Mouse (Mus musculus): ENCODE measurements at regions not wholly inside any gene's neighbourhood (a gene's known extent, or its start where the extent isn't known, plus 50 kb on each side); places are given as distances from the start of the nearest gene placed in this dataset.

- H3K9ac ChIP-seq = no peak overlapping the region
- H3K27me3 ChIP-seq (ENCODE audit: insufficient read depth, low read length) = no peaks in the 10 kb centered on the region
- H3K4me2 ChIP-seq = no peak overlapping the region
- ATAC-seq (ENCODE audit: insufficient read depth) = no peak
- H3K27ac ChIP-seq (ENCODE audit: low read depth) = no peak overlapping the region
- no peak for TF ChIP-seq CTCF (IDR thresholded peaks at IDR 0.05; ENCODE audit: low read depth)
- H3K4me1 ChIP-seq (ENCODE audit: insufficient read depth) = no peaks in the 10 kb centered on the region
- DNase-seq = no peak
- no peaks in the 10 kb centered on the region for H3K36me3 ChIP-seq (ENCODE audit: insufficient read depth)
- no peaks in the 10 kb centered on the region for H3K9me3 ChIP-seq (ENCODE audit: low read depth, low read length)
- no peak overlapping the region for H3K4me3 ChIP-seq (ENCODE audit: low read depth, low read length)
Measured at GRCm38 (mm10) chr5:54741440-54741839, 743.1 kb downstream of the Stim2 start.

GRCm38 (mm10) chr5:54746973-54747372, 748.7 kb downstream of the Stim2 start:
- Histone ChIP-seq H3K4me1 (ENCODE audit: insufficient read depth) (no peaks in the 10 kb centered on the region), H3K27ac (ENCODE audit: low read depth) (no peak overlapping the region), H3K4me2 (no peak overlapping the region), H3K4me3 (ENCODE audit: low read depth, low read length) (no peak overlapping the region), H3K9me3 (ENCODE audit: low read depth, low read length) (no peaks in the 10 kb centered on the region), H3K36me3 (ENCODE audit: insufficient read depth) (no peaks in the 10 kb centered on the region), H3K9ac (no peak overlapping the region), H3K27me3 (ENCODE audit: insufficient read depth, low read length) (no peaks in the 10 kb centered on the region)
- no peak for ATAC-seq (ENCODE audit: insufficient read depth)
- no peak for DNase-seq
- no peak for TF ChIP-seq CTCF (IDR thresholded peaks at IDR 0.05; ENCODE audit: low read depth)
- 57% methylated on average over 2 of the region's 2 CpGs for WGBS

- no peak for TF ChIP-seq CTCF (IDR thresholded peaks at IDR 0.05; ENCODE audit: low read depth)
- DNase-seq (no peak), ATAC-seq (ENCODE audit: insufficient read depth) (no peak)
- Histone ChIP-seq H3K27me3 (ENCODE audit: insufficient read depth, low read length) (no peaks in the 10 kb centered on the region), H3K4me2 (no peak overlapping the region), H3K36me3 (ENCODE audit: insufficient read depth) (no peaks in the 10 kb centered on the region), H3K4me1 (ENCODE audit: insufficient read depth) (no peaks in the 10 kb centered on the region), H3K4me3 (ENCODE audit: low read depth, low read length) (no peak overlapping the region), H3K27ac (ENCODE audit: low read depth) (no peak overlapping the region), H3K9me3 (ENCODE audit: low read depth, low read length) (no peaks in the 10 kb centered on the region), H3K9ac (no peak overlapping the region)
- WGBS = 60% methylated on average over 1 of the region's 1 CpGs
Measured at GRCm38 (mm10) chr5:54753372-54753771, 755.1 kb downstream of the Stim2 start.

- 73% methylated on average over 3 of the region's 3 CpGs for WGBS
- Histone ChIP-seq H3K27ac (ENCODE audit: low read depth) (no peak overlapping the region), H3K9ac (no peak overlapping the region), H3K36me3 (ENCODE audit: insufficient read depth) (no peaks in the 10 kb centered on the region), H3K27me3 (ENCODE audit: insufficient read depth, low read length) (no peaks in the 10 kb centered on the region), H3K4me3 (ENCODE audit: low read depth, low read length) (no peak overlapping the region), H3K4me2 (no peak overlapping the region), H3K9me3 (ENCODE audit: low read depth, low read length) (no peaks in the 10 kb centered on the region), H3K4me1 (ENCODE audit: insufficient read depth) (no peaks in the 10 kb centered on the region)
- ATAC-seq (ENCODE audit: insufficient read depth) (no peak), DNase-seq (no peak)
- no peak for TF ChIP-seq CTCF (IDR thresholded peaks at IDR 0.05; ENCODE audit: low read depth)
Measured at GRCm38 (mm10) chr5:54759657-54760056, 761.4 kb downstream of the Stim2 start.

GRCm38 (mm10) chr5:54763019-54763418, 764.7 kb downstream of the Stim2 start:
- Histone ChIP-seq H3K4me3 (ENCODE audit: low read depth, low read length) (no peak overlapping the region), H3K9me3 (ENCODE audit: low read depth, low read length) (no peaks in the 10 kb centered on the region), H3K27me3 (ENCODE audit: insufficient read depth, low read length) (no peaks in the 10 kb centered on the region), H3K27ac (ENCODE audit: low read depth) (no peak overlapping the region), H3K4me2 (no peak overlapping the region), H3K36me3 (ENCODE audit: insufficient read depth) (no peaks in the 10 kb centered on the region), H3K4me1 (ENCODE audit: insufficient read depth) (no peaks in the 10 kb centered on the region), H3K9ac (no peak overlapping the region)
- WGBS = 59% methylated on average over 1 of the region's 1 CpGs
- TF ChIP-seq CTCF (IDR thresholded peaks at IDR 0.05; ENCODE audit: low read depth) = no peak
- ATAC-seq (ENCODE audit: insufficient read depth) (no peak), DNase-seq (no peak)

GRCm38 (mm10) chr5:54796953-54797450, 798.7 kb downstream of the Stim2 start:
- ATAC-seq (ENCODE audit: insufficient read depth) = peak; percentile 89
- WGBS = 30% methylated on average over 6 of the region's 6 CpGs
- H3K4me3 ChIP-seq (ENCODE audit: low read depth, low read length) = no peak overlapping the region
- DNase-seq = peak; percentile 83
- no peaks in the 10 kb centered on the region for H3K36me3 ChIP-seq (ENCODE audit: insufficient read depth)
- no peak overlapping the region for H3K27ac ChIP-seq (ENCODE audit: low read depth)
- H3K27me3 ChIP-seq (ENCODE audit: insufficient read depth, low read length) = no peaks in the 10 kb centered on the region
- TF ChIP-seq CTCF (IDR thresholded peaks at IDR 0.05; ENCODE audit: low read depth) = peak; percentile 77
- H3K9me3 ChIP-seq (ENCODE audit: low read depth, low read length) = no peaks in the 10 kb centered on the region
- H3K4me1 ChIP-seq (ENCODE audit: insufficient read depth) = no peaks in the 10 kb centered on the region
- H3K4me2 ChIP-seq = no peak overlapping the region
- H3K9ac ChIP-seq = no peak overlapping the region

GRCm38 (mm10) chr5:54827076-54827475, 828.8 kb downstream of the Stim2 start:
- no peak overlapping the region for H3K4me3 ChIP-seq (ENCODE audit: low read depth, low read length)
- no peak for TF ChIP-seq CTCF (IDR thresholded peaks at IDR 0.05; ENCODE audit: low read depth)
- H3K9ac ChIP-seq = no peak overlapping the region
- WGBS = 76% methylated on average over 2 of the region's 2 CpGs
- no peak overlapping the region for H3K27ac ChIP-seq (ENCODE audit: low read depth)
- H3K4me1 ChIP-seq (ENCODE audit: insufficient read depth) = no peaks in the 10 kb centered on the region
- H3K27me3 ChIP-seq (ENCODE audit: insufficient read depth, low read length) = no peaks in the 10 kb centered on the region
- DNase-seq (no peak), ATAC-seq (ENCODE audit: insufficient read depth) (no peak)
- H3K4me2 ChIP-seq = no peak overlapping the region
- no peaks in the 10 kb centered on the region for H3K36me3 ChIP-seq (ENCODE audit: insufficient read depth)
- H3K9me3 ChIP-seq (ENCODE audit: low read depth, low read length) = no peaks in the 10 kb centered on the region
